Mouse (Mus musculus) heart, postnatal 0 days (tissue): Measurements from ENCODE around the gene Lin7a.

Source experiments
- CTCF ChIP-seq: IDR thresholded peaks from 2 replicates; pipeline ENCODE4 v1.5.1; 2016; ENCODE audit warnings: antibody characterized with exemption, control low read depth, low read depth
- EP300 ChIP-seq: IDR thresholded peaks from 2 replicates; pipeline ENCODE4 v1.6.1; 2016; ENCODE audit warnings: antibody characterized with exemption, low read depth

GRCm38 (mm10) chr10:107377218-107377617 is 105.7 kb downstream of the Lin7a start:
- TF ChIP-seq CTCF (no peak), EP300 (no peak)
